Mouse (Mus musculus): ENCODE data around the gene Olfr1356. TPM values are rescaled to one million over a fixed set of nuclear protein-coding genes. Genes with fewer than 3 reads are reported as not detected.

The Olfr1356 gene
- not detected for polyA plus RNA-seq (2017; shearing (Covaris generic))

DNA sequence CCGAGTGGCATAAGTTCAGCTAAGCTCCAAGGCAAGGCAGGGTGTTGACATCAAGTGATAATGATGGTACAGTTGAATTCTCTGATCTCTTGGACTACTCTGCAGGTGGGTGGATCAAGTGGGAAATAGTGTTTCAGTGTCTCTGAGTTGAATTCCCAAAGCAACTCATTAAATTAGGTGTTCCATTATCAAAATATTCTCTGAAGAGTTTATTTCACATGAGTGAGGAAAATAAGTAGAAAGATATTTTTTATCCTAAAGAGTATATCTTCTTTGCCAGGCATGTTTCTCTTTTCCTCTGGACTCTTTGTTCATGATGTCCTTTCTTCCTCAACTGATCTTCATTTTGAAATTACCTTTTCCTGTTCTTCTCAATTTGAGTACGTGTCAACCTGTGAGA, at the start of gene Olfr1356:
Gene Olfr1356 (minus strand): TSS at position 101 of the 400 bp plus-strand sequence.

DNA sequence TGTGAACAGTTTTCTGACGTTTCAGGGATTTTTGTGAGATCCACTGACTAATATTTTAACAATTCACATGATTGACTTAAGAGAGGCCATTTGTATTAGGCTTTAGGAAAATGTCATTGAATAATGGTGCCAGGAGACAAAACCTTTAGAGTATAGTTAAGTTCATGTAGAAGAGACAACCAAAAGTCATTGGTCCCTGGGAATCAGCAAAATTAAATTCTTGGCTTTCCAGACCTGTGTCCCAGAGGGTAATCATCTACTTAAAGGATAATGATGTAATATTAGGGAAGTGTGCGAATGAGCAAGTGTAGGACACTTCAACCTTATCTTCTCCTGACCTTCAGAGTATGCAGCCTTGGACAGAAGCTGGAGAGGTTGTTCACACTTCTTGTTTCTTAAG, 23.3 kb upstream of the Olfr1356 start, which contains the start of gene Olfr1355:
Gene Olfr1355 (plus strand): TSS at position 301 of the 400 bp plus-strand sequence.

Other genes starting within 250 kb of the Olfr1356 start
- not detected for gene Olfr1357, start 234.1 kb downstream of the Olfr1356 start, polyA plus RNA-seq (2017; shearing (Covaris generic))
- gene Casp14, start 133.9 kb downstream of the Olfr1356 start, polyA plus RNA-seq (2017; shearing (Covaris generic)), result not detected
- not detected for gene Ccdc105, start 99.1 kb downstream of the Olfr1356 start, polyA plus RNA-seq (2017; shearing (Covaris generic))
- not detected for gene Slc1a6, start 71.7 kb downstream of the Olfr1356 start, polyA plus RNA-seq (2017; shearing (Covaris generic))
- gene Olfr1355, start 23.4 kb upstream of the Olfr1356 start, polyA plus RNA-seq (2017; shearing (Covaris generic)), result not detected
- gene Olfr1354, start 61.0 kb upstream of the Olfr1356 start, polyA plus RNA-seq (2017; shearing (Covaris generic)), result not detected
- not detected for gene Olfr8, start 98.5 kb upstream of the Olfr1356 start, polyA plus RNA-seq (2017; shearing (Covaris generic))
- gene Olfr1353, start 111.1 kb upstream of the Olfr1356 start, polyA plus RNA-seq (2017; shearing (Covaris generic)), result not detected
- gene Olfr1352, start 128.9 kb upstream of the Olfr1356 start, polyA plus RNA-seq (2017; shearing (Covaris generic)), result 0.15 TPM
- gene Olfr1351, start 160.3 kb upstream of the Olfr1356 start, polyA plus RNA-seq (2017; shearing (Covaris generic)), result not detected
- not detected for gene Olfr57, start 176.6 kb upstream of the Olfr1356 start, polyA plus RNA-seq (2017; shearing (Covaris generic))
- gene 2610008E11Rik, start 245.4 kb upstream of the Olfr1356 start, polyA plus RNA-seq (2017; shearing (Covaris generic)), result 13.5 TPM

All from effector memory CD4-positive, alpha-beta T cell, adult 7 months (primary cell).